Mouse (Mus musculus) c-Kit-positive CD71-positive TER-119-negative erythroid progenitor cells, embryonic 14.5 days (primary cell): Measurements from ENCODE around the gene Nxph1.

Experiments used
- DNase-seq: peaks from one replicate; pipeline ENCODE4 v3.0.0-alpha.2; 2013; ENCODE audit warnings: low read depth

The Nxph1 gene

DNA sequence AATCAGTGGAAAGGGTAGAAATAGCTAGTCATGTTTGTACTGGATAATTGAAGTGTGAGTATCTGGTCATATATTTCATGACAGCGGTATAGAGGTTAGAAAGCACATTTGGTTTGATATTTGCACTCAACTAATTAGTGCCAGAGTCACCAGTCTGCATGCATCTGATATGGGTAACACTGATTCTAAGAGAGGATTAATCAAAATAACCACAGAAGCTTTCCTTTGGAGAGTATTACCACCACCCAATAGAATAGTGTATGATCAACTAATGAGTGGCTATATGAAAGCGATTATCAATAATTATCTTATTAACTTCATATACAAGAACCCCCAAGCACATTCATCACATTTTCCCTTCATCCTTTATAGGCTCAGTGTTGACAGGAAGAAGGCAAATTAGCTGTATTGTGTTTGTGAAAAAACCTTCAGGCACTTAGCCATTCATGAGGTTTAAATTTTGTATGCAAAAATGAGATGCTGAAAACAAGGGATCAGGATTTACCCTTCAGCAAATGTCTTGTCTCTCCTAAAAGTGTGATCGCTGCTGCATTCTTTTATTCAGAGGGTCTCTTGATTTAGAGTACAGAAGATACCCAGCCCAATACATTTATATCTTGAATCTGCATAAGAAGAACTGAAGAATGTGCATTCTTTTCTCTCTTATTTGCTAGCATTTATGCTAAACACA lies 185.5 kb downstream of the Nxph1 start:
- no peak for DNase-seq

DNA sequence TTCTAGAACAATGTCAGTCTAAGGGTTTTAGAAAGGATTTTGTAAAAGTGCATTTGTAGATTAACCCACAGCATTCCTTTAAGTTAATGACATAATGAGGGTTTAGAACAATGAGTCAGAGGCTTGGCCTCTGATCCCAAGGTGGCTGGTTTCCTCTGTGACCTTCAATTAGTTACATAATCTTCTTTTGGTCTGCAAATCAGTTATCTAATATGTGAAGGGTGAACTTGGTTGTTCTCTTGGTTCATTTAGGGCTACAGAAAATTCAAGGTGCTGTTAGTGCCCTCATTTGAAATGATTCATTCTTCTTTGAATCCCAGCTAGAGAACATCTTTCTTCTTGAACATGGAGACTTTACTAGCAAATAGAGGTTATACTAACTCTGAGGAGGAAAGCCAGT lies 199.7 kb downstream of the Nxph1 start:
- DNase-seq, result no peak

DNA sequence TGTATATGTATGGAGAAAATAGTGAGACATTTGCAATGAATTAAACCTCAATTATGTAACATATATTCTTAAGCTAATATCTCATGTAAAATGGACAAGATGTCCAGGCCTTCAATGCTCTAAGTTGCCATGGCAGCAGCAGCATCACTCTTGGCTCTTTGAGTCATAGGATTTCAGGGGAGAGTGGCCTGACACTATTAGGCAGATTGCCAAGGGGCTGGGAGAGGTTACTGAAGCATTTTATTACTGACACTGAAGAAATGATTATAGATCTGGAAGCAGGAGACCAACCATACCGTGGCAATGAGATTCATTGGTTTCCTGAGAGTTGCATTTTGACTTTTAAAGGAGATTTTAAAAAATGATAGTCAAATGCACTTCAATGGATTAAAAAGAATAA lies 201.6 kb downstream of the Nxph1 start:
- DNase-seq, result no peak

DNA sequence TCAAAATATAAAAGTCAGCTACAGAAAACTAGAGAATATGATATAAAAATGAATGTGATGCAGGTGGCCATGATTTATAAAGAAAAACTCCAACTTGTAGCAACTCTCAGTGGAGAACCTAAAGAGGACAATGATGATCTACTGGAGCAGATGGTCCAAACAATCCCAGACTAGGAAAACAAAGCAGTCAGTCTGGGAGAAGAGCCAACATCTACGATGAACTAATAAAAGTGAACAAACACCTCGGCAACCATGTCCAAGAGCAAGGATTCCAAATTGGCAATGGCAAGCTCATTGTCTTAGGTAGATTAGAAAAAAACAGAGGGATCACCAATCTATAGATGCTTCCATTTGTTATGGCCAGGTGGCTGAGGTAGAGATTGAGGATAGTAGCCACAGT lies 211.0 kb downstream of the Nxph1 start:
- DNase-seq, result no peak

DNA sequence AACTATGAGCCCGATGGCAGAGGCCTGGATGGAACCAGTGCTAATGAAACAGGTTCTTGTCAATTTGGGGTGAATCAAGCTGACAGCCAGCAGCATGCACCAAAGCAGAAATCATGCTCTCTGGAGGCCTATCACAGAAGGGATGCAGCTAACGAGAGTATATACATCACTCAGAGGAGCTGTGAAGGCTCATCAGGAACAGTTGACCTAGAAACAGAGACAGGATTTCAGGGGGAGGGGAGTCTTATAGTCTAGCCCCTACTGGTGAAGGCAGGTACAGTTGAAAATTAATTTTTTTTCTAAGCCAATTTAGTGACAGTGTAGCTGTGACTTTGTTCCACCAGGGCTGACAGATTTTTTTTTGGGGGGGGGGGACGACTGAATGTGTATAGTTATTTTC lies 234.2 kb downstream of the Nxph1 start:
- no peak for DNase-seq

DNA sequence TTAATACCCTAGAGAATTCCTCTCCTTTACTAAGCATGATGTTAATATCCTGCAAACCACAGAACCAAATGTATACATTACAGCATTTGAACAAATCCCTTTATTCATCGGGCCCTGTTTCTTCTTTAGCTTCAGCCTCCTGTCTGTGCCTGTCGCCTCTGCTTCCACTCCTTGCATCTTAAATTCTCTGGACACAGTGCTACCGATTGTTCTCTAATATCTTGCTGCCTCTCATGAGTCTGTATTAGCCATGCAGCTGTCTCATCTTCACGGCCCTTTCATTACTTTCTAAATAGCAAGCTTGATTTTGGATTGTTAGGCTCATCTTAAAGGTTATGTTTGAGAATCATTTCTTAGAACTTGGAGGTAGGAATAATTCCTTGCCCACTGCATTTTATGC lies 262.5 kb downstream of the Nxph1 start:
- DNase-seq, result no peak

DNA sequence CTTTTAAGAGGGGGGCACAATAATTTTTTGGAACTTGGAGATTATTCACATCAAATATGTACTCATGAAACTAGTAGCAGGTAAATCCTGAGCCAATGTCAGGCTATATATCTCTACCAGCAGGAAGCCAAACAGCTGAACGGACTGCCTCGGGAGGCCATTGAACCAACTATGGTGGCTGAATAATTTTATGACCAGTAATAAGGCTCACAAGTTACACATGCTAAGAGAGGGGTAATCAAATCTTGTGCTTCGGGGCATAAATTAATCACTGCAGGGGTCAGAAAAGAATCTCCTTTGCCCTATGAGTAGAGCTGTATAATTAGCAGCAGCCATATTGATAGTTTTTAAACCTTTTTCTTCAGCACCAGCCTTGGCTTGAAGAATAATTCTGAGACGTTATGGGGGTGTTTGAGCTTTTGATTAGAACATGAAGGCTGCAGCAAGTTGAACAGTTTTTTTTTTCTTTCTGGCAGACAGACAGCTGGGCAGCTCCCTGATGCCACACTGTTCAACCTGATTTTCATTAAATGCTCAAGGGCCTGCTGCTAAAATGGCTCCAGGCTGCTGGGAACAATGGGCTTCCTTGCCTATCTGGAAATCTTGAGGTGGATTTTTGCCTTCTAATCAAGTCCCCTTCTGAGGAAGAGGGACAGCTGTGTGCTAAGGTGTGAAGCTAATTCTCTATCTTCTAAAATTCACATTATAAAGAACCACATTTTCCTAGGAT lies 272.7 kb downstream of the Nxph1 start:
- no peak for DNase-seq

DNA sequence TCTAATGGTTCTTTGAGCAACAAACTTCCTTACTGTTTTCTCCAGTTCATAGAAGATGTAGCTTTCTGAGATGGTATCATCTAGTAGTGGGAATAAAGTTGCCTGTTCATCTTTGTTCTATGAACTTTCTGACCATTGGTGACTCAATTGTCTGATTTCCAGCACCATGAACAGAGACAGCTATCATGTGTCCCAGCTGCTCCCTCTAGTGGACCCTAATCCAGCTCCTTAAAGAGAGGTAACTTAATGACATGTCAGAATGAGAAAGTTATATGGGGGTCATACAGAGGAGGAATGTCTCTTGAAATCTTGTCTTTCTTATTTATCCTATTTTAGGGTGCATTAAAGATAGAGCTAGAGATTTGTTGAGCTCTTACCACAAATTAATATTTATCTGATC lies 286.6 kb downstream of the Nxph1 start:
- DNase-seq, result no peak

DNA sequence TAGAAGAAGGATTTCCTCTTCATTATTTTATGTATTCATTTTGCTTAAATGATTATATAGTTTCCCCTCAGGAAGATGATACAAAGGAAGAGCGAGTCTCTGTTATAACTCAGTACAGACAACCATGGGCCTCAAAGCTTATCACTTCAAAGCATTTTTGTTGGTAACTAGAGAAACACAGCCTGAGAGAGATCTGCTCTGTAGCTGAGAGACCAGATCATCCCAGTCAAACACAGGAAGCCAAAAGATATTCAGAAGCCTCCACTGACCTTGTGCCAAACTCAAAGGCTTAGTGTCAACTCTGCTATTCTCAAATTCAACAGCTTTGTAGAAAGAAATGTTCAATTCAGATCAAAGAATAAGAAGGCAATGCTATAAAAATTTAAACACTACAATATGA lies 319.8 kb downstream of the Nxph1 start:
- DNase-seq, result no peak
